Mouse (Mus musculus) 416B (cell line): ENCODE data around the gene Dusp21.

Experiments
- DNase-seq: peaks from one replicate; pipeline ENCODE4 v3.0.0; 2011; ENCODE audit warnings: low read depth

Gene Dusp21

DNA sequence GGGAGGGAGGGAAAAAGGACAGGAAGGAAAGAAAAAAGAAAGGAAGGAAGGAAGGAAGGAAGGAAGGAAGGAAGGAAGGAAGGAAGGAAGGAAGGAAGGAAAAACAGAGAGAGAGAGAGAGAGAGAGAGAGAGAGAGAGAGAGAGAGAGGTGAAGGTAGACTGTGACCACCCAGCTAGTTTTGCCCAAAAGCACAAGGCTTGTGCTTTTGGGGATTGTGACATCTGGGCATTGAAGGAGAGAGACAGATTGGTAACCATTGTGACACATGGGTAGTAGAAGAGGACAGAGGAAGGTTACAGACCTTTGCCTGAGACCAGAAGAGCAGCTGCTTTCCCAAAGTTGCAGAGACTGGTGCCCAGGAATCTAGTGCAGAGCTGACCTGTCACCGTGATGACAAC lies at the start of gene Dusp21:
Gene Dusp21, plus strand, starts transcription at position 301 of the 400 bp plus-strand sequence.
- DNase-seq, result no peak

DNA sequence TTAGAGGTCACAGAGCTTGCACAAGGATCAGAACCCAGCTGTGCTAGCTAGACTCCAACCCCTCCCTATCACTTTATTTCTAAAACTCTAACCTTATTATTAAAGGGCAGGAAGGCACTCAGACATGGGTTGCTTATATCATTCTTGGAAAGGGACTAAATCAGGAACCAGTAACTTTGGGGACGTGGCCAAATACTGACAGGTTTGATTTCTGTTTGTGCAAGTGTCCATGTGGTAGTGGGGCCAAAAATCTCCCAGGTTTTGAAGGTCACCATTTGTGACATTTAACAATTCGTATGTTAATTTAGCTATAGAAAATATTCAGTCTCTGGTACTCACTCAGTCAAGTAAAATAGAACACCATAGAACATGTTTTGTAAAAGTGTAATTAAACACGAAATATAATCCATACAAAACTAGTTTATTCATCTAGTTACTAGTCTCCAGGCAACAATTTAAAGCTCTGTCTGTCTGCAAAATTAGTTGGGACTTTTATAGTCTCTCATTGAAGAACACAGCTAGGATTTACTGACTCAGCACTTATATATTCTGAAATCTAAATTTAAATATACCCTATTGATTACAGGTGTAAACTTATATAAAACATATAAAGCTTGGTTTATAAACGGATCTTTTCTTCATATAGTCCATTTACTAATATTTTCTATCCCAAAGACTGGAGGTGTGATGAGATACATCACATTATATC lies 15.2 kb downstream of the Dusp21 start:
- no peak for DNase-seq

DNA sequence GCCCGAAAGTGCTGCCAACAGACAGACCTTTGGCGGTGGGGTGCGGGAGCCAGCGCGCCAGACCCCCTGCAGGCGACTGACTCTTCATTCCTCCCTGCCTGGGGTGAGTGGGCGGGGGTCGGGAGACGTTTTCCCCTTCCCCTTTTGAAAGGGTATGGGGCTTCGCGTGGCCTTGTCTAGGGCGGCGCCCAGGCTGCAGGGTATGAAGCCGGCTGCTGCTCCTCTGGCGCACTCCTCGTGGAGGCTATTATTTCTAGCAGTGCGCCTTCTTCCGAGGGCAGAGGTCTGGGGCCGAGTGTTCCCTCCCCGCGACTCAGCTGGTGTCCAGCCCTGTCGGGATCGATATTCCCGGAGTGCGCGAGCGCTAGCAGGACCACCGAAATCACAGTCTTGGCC lies 16.1 kb downstream of the Dusp21 start:
- DNase-seq, result no peak

DNA sequence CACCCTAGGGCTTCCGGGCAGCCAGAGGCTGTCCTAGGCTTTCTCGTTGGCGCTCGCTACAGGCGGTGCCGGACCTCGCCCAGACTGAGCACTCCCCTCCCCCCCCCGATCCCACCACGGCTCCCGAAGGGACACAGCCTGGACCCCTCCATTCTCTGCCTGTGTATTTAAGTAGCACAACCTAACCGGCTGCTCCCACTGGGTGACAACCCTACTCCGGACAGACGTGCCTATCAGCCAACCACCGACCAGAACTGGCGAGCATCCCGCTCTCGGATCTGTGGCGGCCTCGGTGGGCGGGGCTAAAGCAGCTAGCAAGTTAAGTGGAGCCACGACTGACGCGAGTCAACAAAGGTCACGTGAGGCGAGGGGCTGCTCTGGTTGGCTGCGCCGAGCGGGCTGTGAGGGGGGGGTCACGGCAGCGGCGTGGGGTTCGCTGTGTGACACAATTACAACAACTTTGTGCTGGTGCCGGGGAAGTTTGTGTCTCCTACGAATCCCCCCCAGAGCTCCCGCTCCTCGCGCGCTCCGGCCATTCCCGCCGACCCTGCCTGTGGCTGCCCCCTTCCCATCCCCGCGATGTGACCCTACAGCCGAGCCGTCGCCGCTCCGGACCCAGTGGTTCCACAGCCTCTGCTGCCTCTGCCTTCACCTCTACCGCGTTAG lies 16.7 kb downstream of the Dusp21 start, which contains the start of gene Kdm6a:
Gene Kdm6a, plus strand, starts transcription at position 384 of the 666 bp plus-strand sequence.
- peak; percentile 97 for DNase-seq

DNA sequence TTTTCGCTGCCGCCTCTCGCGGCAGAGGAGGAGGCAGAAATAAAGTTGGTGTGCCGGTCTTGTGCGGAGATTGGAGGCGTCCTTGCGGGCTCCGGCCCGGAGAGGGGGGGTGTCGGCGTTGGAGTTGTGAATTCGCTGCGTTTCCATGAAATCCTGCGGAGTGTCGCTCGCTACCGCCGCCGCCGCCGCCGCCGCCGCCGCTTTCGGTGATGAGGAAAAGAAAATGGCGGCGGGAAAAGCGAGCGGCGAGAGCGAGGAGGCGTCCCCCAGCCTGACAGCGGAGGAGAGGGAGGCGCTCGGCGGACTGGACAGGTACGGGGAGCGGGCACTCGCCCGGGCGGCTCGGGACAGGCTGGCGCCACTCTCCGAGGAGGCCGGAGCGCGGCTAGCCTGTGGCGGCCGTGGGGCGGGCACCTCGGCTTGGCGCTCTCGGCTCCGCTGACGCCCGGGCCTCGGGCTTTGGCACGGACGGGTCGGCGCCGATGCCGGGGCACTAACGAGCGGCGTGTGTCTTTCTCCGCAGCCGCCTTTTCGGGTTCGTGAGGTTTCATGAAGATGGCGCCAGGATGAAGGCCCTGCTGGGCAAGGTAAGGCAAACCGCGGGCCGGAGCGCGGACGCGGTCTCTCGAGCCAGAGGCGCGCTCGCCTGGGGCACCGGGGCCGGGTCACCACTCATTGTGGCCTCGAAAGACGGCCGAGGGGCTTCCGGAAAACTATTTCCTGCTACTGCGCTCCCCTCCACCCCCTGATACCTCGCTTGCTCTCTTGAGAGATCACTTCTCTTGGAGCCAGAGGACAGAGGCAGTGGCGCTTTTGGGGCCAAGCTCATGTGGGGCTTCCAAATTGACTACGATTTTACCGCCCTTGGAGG lies 17.4 kb downstream of the Dusp21 start:
- DNase-seq, result peak; percentile 59

DNA sequence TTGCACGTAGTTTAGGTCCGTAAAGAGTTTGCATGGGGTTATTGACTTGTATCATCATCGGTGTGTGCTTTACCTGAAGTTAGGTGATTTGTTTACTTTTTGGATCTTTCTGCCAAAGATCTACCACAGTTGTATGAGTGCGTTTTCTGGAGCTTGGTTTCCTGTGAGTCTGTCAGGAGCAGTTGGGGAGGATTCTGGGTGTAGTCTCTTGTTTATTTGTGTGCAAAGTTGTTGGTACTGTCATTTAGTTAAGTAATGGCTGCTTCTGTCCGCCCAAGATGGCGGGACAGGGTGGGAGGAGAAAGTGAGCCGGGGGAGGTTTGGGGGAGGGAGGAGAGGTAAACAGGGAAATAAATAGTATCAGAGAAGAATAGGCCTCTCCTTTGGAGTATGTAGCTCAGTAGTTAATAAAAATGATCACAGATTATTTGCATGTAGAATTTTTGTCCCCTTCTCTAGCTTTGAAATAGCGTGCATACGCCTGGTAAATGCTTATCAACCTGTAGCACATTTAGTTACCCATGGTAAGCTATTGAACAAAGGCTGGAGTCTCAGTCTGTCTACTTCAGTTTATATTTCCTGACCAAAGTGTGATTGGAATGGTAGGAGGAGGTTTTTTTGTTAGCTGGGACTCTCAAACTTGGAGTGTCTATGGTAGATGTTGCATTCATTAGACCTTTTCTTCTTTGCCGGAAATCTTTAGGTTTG lies 18.4 kb downstream of the Dusp21 start:
- peak; percentile 70 for DNase-seq

DNA sequence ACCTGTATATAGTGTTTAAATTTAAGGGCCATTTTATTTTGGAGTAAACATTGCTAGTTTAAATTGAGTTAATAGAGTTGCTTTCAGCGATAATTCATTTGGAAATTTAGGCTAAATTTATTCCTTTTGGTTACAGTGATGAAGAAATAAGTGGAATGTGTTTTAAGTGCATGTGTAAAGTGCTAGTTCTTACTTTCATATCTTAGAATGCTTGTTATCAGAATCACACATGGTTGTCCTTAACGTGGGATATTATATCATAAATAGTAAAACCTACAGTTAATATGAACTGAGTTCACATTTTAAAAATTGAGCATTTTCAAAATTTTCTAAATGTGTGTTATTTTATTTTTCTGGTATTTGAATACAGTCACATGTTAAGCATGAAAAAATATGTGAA lies 19.5 kb downstream of the Dusp21 start:
- DNase-seq, result no peak

DNA sequence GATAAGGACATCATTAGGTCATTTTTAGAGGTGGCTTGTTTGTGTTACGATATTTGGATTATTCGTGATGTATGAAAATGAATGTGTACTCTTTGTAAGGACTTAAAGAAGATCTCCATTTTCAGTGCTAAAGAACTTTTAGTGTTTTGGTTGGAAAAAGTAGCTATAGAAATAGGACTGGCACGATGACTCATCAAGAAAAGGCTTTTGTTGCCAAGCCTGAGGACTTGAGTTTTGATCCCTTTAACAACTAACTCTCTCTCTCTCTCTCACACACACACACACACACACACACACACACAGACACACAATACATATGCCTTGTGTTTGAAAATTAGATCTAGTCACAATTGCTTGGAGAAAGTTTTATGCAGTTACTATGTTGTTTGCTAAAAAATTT lies 21.3 kb downstream of the Dusp21 start:
- DNase-seq, result peak; percentile 62

DNA sequence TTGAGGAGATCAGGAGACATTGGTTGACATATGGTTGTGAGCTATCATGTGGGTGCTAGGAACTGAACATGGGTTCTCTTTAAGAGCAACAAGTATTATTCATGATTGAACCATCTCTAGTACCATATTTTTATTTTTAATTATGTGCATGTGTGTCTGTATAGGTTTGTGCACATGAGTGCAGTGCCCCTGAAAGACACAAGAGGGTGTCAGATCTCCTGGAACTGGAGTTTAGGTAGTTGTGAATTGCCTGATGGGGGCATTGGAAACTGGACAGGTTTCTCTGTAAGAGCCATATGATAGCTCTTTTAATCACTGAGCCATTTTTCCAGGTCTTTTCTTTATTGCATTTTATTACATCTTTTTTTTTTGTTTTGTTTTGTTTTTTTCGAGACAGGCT lies 23.3 kb downstream of the Dusp21 start:
- DNase-seq, result peak; percentile 42

DNA sequence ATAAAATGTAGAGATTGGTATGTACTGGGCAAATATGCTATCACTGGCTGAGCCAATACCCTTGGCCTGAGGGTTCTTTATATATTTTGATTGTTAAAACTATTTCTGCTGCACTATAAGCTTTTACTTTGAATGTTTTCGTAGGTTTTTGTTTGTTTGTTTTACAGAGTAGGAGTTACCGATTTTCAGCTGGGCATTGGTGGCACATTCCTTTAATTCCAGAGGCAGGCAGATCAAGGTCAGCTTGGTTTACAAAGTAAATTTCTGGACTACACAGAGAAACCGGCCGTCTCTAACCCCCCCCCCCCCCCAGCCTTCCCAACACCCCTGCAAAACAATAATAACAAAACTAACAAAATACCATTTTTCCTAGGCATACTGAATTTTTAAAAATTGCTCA lies 29.2 kb downstream of the Dusp21 start:
- no peak for DNase-seq

DNA sequence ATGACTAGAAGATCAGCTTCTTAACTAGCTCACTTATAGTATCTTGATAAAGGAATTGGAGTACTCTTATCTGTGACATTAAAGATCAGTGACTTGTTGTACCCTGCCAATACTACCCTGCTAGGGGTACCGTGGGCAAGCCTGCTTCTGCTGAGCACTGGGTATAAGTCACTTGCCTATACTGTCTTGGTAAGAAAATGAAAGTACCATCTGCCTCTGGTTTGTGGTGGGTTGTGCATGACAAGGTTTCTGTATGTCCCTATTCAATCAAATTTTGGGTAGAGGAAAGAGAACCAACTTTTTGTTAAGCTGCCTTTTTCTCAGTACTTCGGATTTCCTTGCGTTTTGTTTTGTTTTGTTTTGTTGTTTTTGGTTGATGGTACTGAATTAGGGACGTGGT lies 32.1 kb downstream of the Dusp21 start:
- DNase-seq, result no peak

DNA sequence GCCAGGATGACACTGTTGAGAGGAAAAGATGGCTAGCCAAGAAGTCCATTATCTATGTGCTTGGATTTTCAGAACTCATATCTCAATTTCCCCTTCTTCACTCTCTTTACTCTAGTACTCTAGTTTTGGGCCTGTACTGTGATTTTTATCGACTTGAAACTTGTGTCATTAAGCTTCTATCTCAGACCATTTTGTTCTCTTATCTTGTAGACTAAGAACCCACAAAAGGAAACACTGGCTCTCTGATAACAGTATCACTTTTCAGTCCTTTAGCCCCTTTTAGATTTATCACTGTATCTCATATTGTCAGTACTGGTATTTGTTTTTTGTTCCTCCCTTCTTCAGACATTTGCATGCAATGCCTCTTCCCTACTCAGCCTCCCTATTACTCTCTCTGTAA lies 33.8 kb downstream of the Dusp21 start:
- DNase-seq, result peak; percentile 87

DNA sequence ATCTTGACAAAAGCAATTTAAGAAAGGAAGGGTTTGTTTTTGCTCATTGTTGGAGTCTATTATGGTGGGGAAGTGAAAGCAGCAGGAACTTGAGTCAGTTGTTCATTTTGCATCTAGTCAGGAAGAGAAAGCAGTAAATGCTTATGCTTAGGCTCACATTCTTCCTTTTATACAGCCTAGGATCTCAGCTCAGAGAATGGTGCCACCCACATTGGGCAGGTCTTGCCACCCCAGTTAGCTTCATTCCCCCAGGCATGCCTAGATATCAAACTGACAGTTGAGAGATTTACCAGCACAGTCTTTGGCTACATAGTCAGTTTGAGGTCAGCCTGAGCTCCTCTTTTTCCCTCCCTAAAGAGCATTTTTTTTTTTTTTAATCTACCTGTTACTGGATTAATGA lies 41.5 kb downstream of the Dusp21 start:
- DNase-seq, result no peak

DNA sequence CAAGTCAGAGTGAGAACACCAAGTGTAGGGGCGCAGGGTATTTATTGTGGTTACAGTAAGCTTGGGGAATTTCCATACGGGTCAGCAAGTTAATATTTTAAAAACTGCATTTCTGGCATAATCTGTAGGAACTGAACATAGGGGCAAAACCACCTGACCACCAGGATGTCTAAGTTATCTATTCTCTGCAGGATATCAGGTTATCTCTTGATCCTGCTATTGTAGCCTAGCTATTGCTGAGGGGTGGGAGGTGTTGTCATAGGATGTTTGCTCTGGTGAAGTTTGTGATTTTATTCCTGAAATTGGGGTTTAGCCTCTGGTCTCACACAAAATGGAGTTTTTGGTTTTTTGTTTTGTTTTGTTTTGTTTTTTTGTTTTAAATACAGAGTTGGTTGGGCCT lies 42.6 kb downstream of the Dusp21 start:
- DNase-seq, result no peak
